10 mouse cellular contexts compared by ENCODE assay signal in genomic region chr1:79746056-79746455, GRCm38 (mm10). TPM values are rescaled to one million over a fixed set of nuclear protein-coding genes. Genes with fewer than 3 reads are reported as not detected.
A peak's percentile ranks its signal among the peaks of the same experiment; 100 is the strongest.
DNase-seq lines count a peak whose midpoint lies in the region; ATAC-seq lines count a peak whose summit lies in the region.
"Had no signal": no experiment of that assay in that cellular context is flagged by ENCODE, and none has a peak within 500 bp of the region (broad histone marks: within the 10 kb centered on the region; RNA-seq: fewer than 3 reads in every experiment).

No protein-coding gene starts in this region.

- H3K27ac ChIP-seq in heart, embryonic 16.5 days (ENCODE audit: low read length): peak overlapping the region; percentile 85
- H3K27ac ChIP-seq: embryonic facial prominence, embryonic 12.5 days had no signal

- H3K4me3 ChIP-seq in heart, embryonic 16.5 days (ENCODE audit: low read length): no peak overlapping the region
- H3K4me3 ChIP-seq: embryonic facial prominence, embryonic 12.5 days had no signal

- H3K4me1 ChIP-seq in heart, embryonic 16.5 days (ENCODE audit: control insufficient read depth, insufficient read depth, low read length): peaks cover 14% of the 10 kb centered on the region
- H3K4me1 ChIP-seq: embryonic facial prominence, embryonic 12.5 days had no signal

- ATAC-seq in heart, embryonic 16.5 days (replicated peaks; ENCODE audit: extremely low read depth, insufficient read depth, low FRiP score): peak; percentile 94

- H3K36me3 ChIP-seq in heart, embryonic 16.5 days (ENCODE audit: control insufficient read depth, insufficient read depth): 0 out of 2 replicates have a peak, but pooled peaks cover 2% of the 10 kb centered on the region
- H3K36me3 ChIP-seq: embryonic facial prominence, embryonic 12.5 days had no signal

- DNase-seq in adrenal gland, postnatal 10 days: peak; percentile 61
- no peak for DNase-seq in adrenal gland, postnatal 4 days (ENCODE audit: low spot score in 2 of 2)
- peak; percentile 82 for DNase-seq in gastrocnemius, adult 18-20 months (ENCODE audit: low spot score)
- DNase-seq in lung, postnatal 36 days: peak; percentile 88
- no peak for DNase-seq in urinary bladder, postnatal 25 days (ENCODE audit: low spot score)
- no peak for DNase-seq in c-Kit-positive CD71-positive TER-119-positive erythroid progenitor cells, embryonic 14.5 days (ENCODE audit: low spot score)
- no peak for DNase-seq in layer of hippocampus, postnatal 14 days (ENCODE audit: low spot score in 2 of 2)
- DNase-seq: kidney, adult 11 months had no signal

- 45% methylated on average over 4 of the region's 4 CpGs for WGBS in heart, embryonic 16.5 days

- no peak overlapping the region for H3K9ac ChIP-seq in heart, embryonic 16.5 days (ENCODE audit: low read length)
- H3K9ac ChIP-seq: embryonic facial prominence, embryonic 12.5 days had no signal

- H3K4me2 ChIP-seq in heart, embryonic 16.5 days (ENCODE audit: low read depth, low read length): peak overlapping the region; percentile 15; the same call in 1 of the 2 replicates
- H3K4me2 ChIP-seq: embryonic facial prominence, embryonic 12.5 days had no signal

- H3K9me3 ChIP-seq in heart, embryonic 16.5 days (replicated peaks; ENCODE audit: control insufficient read depth, low read length): no peaks in the 10 kb centered on the region
- H3K9me3 ChIP-seq: embryonic facial prominence, embryonic 12.5 days had no signal

- H3K27me3 ChIP-seq in heart, embryonic 16.5 days (ENCODE audit: control insufficient read depth, insufficient read depth, low read length): no peaks in the 10 kb centered on the region
- H3K27me3 ChIP-seq: embryonic facial prominence, embryonic 12.5 days had no signal

RNA-seq across cellular contexts. Expression of gene Mrpl44, which starts 29.8 kb away (rescaled TPM):
- total RNA-seq in adrenal gland, postnatal 10 days (2021): 10 to 100 TPM; 54.3 to 59.4 TPM
- 10 to 100 TPM; 59.6 to 65.1 TPM for total RNA-seq in adrenal gland, postnatal 4 days (2021)
- total RNA-seq in gastrocnemius, adult 18-20 months (2021): 10 to 100 TPM; 31.4 to 31.5 TPM
- polyA plus RNA-seq in heart, embryonic 16.5 days (2015; fragmentation: Nextera tagmentation; extraction: Ambion mirVana): 52.8 and 57.5 TPM in 2 replicates
- total RNA-seq in layer of hippocampus, postnatal 14 days (2021): 10 to 100 TPM; 23.2 to 25.9 TPM

RNA-seq across cellular contexts. Expression of gene Wdfy1, which starts 29.9 kb away (rescaled TPM):
- 10 to 100 TPM; 35.4 to 40.8 TPM for total RNA-seq in adrenal gland, postnatal 10 days (2021)
- total RNA-seq in adrenal gland, postnatal 4 days (2021): 10 to 100 TPM; 46.4 TPM
- total RNA-seq in gastrocnemius, adult 18-20 months (2021): 10 to 100 TPM in 1 of 2 experiments, 1 to 10 TPM in 1; 9.5 to 12.1 TPM
- 30.0 and 38.5 TPM in 2 replicates for polyA plus RNA-seq in heart, embryonic 16.5 days (2015; fragmentation: Nextera tagmentation; extraction: Ambion mirVana)
- total RNA-seq in layer of hippocampus, postnatal 14 days (2021): 10 to 100 TPM; 37.9 to 39.1 TPM

Comparison
In these comparisons a context has a peak if more than half of its experiments do, and no peak if none do; other contexts are left out.
1. DNase-seq: peak in adrenal gland, postnatal 10 days (single experiment), gastrocnemius, adult 18-20 months (single experiment) and lung, postnatal 36 days (single experiment); none in adrenal gland, postnatal 4 days (0 of 2), urinary bladder, postnatal 25 days (single experiment), c-Kit-positive CD71-positive TER-119-positive erythroid progenitor cells, embryonic 14.5 days (single experiment) and layer of hippocampus, postnatal 14 days (0 of 2).